Mouse (Mus musculus): ENCODE data around the gene Enpp4. TPM values are rescaled to one million over a fixed set of nuclear protein-coding genes. Genes with fewer than 3 reads are reported as not detected.

The Enpp4 gene
- polyA plus RNA-seq, 2 experiments, result 3.1 to 4.2 TPM

DNA sequence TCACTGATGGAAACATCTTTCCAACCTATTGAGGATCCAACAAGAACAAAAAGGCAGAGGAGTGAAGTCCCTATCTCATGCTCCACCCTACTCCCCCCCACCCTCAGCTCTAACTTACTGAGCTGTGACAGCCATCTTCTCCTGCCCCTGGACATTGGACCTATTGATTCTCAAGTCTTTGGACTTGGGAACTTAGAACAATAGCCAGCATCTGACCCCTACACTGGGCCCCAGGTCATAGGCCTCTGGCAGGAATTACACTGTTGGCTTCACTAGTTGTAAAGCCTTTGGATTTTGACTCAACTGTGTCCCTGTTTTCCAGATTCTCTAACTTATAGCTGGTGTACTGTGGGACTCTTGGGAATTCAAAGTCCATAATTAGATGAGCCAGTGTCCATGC lies 33.9 kb downstream of the Enpp4 start:
- Histone ChIP-seq H3K4me3 (replicated peaks; ENCODE audit: low read length) (no peak overlapping the region), H3K4me1 (ENCODE audit: control insufficient read depth, insufficient read depth, low read length) (no peaks in the 10 kb centered on the region)

DNA sequence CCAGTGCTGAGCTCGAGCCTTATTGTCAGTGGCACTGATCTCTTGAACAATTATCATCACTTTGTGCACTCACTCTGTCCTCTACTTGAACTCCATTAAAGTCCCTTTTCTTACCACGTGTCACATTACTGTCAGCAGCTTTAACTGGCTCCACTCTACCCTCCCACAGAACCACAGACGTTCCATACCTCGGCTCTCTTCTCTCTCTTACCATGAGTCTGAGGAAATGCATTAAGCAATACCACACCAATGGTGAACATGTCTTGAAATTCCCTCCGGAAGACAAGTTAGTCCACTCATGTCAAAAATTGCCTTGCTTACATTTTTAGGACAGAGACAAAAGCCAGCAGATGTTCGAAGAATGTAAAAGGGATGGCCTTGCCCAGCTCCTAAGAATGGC lies 36.7 kb downstream of the Enpp4 start:
- ATAC-seq (ENCODE audit: low FRiP score, low read depth) (no peak), DNase-seq (ENCODE audit: low spot score) (no peak)
- Histone ChIP-seq H3K4me1 (ENCODE audit: control insufficient read depth, insufficient read depth, low read length) (peaks cover 5% of the 10 kb centered on the region; the same call in 1 of the 2 replicates), H3K4me2 (replicated peaks; ENCODE audit: low read depth, low read length, severe bottlenecking) (no peak overlapping the region), H3K27me3 (ENCODE audit: control insufficient read depth, insufficient read depth, low read length) (no peaks in the 10 kb centered on the region), H3K4me3 (replicated peaks; ENCODE audit: low read length) (no peak overlapping the region), H3K36me3 (ENCODE audit: control insufficient read depth, insufficient read depth, low read length) (no peaks in the 10 kb centered on the region), H3K9me3 (ENCODE audit: control insufficient read depth, low read length) (no peaks in the 10 kb centered on the region), H3K9ac (ENCODE audit: low read depth, low read length, severe bottlenecking) (no peak overlapping the region), H3K27ac (replicated peaks; ENCODE audit: low read depth, low read length) (no peak overlapping the region)
- 71% methylated on average over 6 of the region's 6 CpGs for WGBS
- TF ChIP-seq POLR2A (IDR thresholded peaks at IDR 0.05; ENCODE audit: borderline replicate concordance, extremely low read depth, insufficient read depth, insufficient read length), result no peak

More for the DNA sequence above, 33.9 kb downstream of the Enpp4 start:
- no peaks in the 10 kb centered on the region for H3K9me3 ChIP-seq (ENCODE audit: control insufficient read depth, low read length)
- no peaks in the 10 kb centered on the region for H3K36me3 ChIP-seq (ENCODE audit: control insufficient read depth, insufficient read depth, low read length)
- H3K27me3 ChIP-seq (ENCODE audit: control insufficient read depth, insufficient read depth, low read length), result no peaks in the 10 kb centered on the region
- H3K9ac ChIP-seq (ENCODE audit: low read depth, low read length, severe bottlenecking), result no peak overlapping the region
- no peak for DNase-seq (ENCODE audit: low spot score)
- no peak overlapping the region for H3K4me2 ChIP-seq (replicated peaks; ENCODE audit: low read depth, low read length, severe bottlenecking)
- H3K27ac ChIP-seq (replicated peaks; ENCODE audit: low read depth, low read length), result no peak overlapping the region
- TF ChIP-seq POLR2A (IDR thresholded peaks at IDR 0.05; ENCODE audit: borderline replicate concordance, extremely low read depth, insufficient read depth, insufficient read length), result no peak
- no peak for ATAC-seq (ENCODE audit: low FRiP score, low read depth)

DNA sequence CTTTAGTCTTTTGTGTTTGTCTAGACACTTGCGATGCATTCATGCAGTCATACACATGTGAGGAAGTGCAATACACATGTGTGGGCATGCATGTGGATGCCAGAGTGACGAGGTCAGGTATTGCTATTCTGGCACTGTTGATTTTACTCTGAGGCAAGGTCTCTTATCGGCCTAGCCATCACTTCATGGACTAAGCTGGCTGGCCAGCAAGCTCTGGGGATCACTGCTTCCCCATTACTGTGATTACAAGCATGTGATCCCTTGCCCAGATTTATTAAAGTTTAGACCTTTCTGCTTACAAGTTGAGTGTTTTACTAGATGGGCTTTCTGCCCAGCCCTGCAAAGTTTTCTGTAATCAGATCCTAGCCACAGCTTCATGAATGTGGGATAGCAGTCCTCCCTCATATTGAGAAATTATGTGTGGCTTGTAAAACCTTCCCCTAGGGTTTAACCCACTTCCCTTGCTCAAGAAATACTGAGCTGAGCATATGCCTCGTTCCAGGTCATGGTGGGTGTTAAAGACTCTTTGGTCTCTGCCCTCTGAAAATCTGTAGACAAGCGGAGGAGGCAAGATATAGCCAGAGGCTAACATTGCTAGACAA lies 44.2 kb downstream of the Enpp4 start:
- no peak overlapping the region for H3K4me2 ChIP-seq (replicated peaks; ENCODE audit: low read depth, low read length, severe bottlenecking)
- no peaks in the 10 kb centered on the region for H3K27me3 ChIP-seq (ENCODE audit: control insufficient read depth, insufficient read depth, low read length)
- 23% methylated on average over 5 of the region's 5 CpGs for WGBS
- peak; percentile 89 for ATAC-seq (ENCODE audit: low FRiP score, low read depth)
- no peak overlapping the region for H3K9ac ChIP-seq (ENCODE audit: low read depth, low read length, severe bottlenecking)
- H3K27ac ChIP-seq (replicated peaks; ENCODE audit: low read depth, low read length), result no peak overlapping the region
- H3K4me3 ChIP-seq (replicated peaks; ENCODE audit: low read length), result no peak overlapping the region
- TF ChIP-seq POLR2A (IDR thresholded peaks at IDR 0.05; ENCODE audit: borderline replicate concordance, extremely low read depth, insufficient read depth, insufficient read length), result no peak
- H3K36me3 ChIP-seq (ENCODE audit: control insufficient read depth, insufficient read depth, low read length), result no peaks in the 10 kb centered on the region
- no peaks in the 10 kb centered on the region for H3K9me3 ChIP-seq (ENCODE audit: control insufficient read depth, low read length)
- H3K4me1 ChIP-seq (ENCODE audit: control insufficient read depth, insufficient read depth, low read length), result peaks cover 13% of the 10 kb centered on the region
- DNase-seq (ENCODE audit: low spot score), result peak; percentile 89

DNA sequence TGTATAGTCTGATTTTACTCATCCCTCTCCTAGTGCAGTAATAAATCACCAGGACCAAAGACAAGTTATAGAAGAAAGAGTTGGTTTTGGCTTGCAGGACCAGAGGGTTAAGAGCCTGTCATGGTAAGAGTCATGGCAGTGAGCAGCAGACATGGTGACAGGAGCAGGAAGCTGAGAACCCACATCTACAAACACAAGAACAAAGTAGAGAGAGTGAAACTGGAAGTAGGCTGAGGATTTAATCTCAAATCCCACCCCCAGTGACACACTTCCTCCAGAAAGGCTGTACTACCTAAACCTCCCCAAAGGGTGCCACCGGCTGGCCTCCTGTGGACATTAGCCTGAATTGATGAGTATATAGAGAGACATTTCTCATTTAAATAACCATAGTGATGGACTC lies 44.8 kb downstream of the Enpp4 start:
- Histone ChIP-seq H3K4me2 (replicated peaks; ENCODE audit: low read depth, low read length, severe bottlenecking) (no peak overlapping the region), H3K9ac (ENCODE audit: low read depth, low read length, severe bottlenecking) (no peak overlapping the region), H3K4me1 (ENCODE audit: control insufficient read depth, insufficient read depth, low read length) (peaks cover 12% of the 10 kb centered on the region), H3K27ac (replicated peaks; ENCODE audit: low read depth, low read length) (no peak overlapping the region), H3K4me3 (replicated peaks; ENCODE audit: low read length) (no peak overlapping the region), H3K9me3 (ENCODE audit: control insufficient read depth, low read length) (no peaks in the 10 kb centered on the region), H3K27me3 (ENCODE audit: control insufficient read depth, insufficient read depth, low read length) (no peaks in the 10 kb centered on the region), H3K36me3 (ENCODE audit: control insufficient read depth, insufficient read depth, low read length) (no peaks in the 10 kb centered on the region)
- 87% methylated on average over 1 of the region's 1 CpGs for whole genome bisulfite sequencing
- ATAC-seq (ENCODE audit: low FRiP score, low read depth) (no peak), DNase-seq (ENCODE audit: low spot score) (no peak)
- TF ChIP-seq POLR2A (IDR thresholded peaks at IDR 0.05; ENCODE audit: borderline replicate concordance, extremely low read depth, insufficient read depth, insufficient read length), result no peak

DNA sequence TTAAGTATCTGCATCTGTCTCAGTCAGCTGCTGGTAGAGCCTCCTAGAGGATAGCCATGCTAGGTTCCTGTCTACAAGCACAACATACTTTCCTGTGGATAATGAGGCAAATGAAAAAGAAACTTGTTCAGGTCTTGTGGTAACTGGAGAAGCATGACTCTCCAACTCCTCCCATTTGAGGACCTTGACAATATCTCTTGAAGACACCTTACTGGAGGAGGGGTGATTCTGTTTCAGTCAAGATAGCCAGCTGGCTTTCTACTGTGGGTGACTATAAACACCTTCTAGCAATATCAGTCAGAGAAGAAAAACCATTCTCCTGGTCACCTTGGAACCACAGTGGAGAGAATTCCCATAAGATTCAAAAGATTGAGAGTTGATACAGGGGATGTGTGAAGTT lies 47.5 kb downstream of the Enpp4 start:
- Histone ChIP-seq H3K4me3 (replicated peaks; ENCODE audit: low read length) (no peak overlapping the region), H3K9ac (ENCODE audit: low read depth, low read length, severe bottlenecking) (no peak overlapping the region), H3K9me3 (ENCODE audit: control insufficient read depth, low read length) (no peaks in the 10 kb centered on the region), H3K27ac (replicated peaks; ENCODE audit: low read depth, low read length) (no peak overlapping the region), H3K27me3 (ENCODE audit: control insufficient read depth, insufficient read depth, low read length) (no peaks in the 10 kb centered on the region), H3K4me2 (replicated peaks; ENCODE audit: low read depth, low read length, severe bottlenecking) (no peak overlapping the region), H3K4me1 (ENCODE audit: control insufficient read depth, insufficient read depth, low read length) (peaks cover 8% of the 10 kb centered on the region), H3K36me3 (ENCODE audit: control insufficient read depth, insufficient read depth, low read length) (no peaks in the 10 kb centered on the region)
- ATAC-seq (ENCODE audit: low FRiP score, low read depth) (no peak), DNase-seq (ENCODE audit: low spot score) (no peak)
- TF ChIP-seq POLR2A (IDR thresholded peaks at IDR 0.05; ENCODE audit: borderline replicate concordance, extremely low read depth, insufficient read depth, insufficient read length), result no peak

DNA sequence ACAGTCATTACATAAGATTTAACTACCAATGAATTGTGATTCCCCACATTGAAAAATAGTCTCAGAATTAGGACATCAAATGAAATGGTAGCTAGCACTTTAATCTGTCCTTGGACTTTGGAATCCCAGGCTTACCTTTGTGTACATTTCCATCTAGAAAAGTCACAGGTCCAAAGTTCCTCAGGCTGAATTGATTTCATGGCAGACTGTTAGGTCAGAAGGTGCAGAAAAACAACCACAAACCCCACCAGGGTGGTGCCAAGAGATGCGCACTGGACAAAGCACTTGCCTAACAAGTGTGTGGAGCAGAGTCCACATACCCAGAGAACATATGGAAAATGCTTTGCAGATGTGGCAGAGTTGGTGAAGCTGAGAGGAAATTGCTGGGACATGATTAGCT lies 48.5 kb downstream of the Enpp4 start:
- ATAC-seq (ENCODE audit: low FRiP score, low read depth) (no peak), DNase-seq (ENCODE audit: low spot score) (no peak)
- Histone ChIP-seq H3K4me1 (ENCODE audit: control insufficient read depth, insufficient read depth, low read length) (peaks cover 6% of the 10 kb centered on the region), H3K9ac (ENCODE audit: low read depth, low read length, severe bottlenecking) (no peak overlapping the region), H3K9me3 (ENCODE audit: control insufficient read depth, low read length) (no peaks in the 10 kb centered on the region), H3K27me3 (ENCODE audit: control insufficient read depth, insufficient read depth, low read length) (no peaks in the 10 kb centered on the region), H3K4me2 (replicated peaks; ENCODE audit: low read depth, low read length, severe bottlenecking) (no peak overlapping the region), H3K4me3 (replicated peaks; ENCODE audit: low read length) (no peak overlapping the region), H3K27ac (replicated peaks; ENCODE audit: low read depth, low read length) (no peak overlapping the region), H3K36me3 (ENCODE audit: control insufficient read depth, insufficient read depth, low read length) (no peaks in the 10 kb centered on the region)
- WGBS, result 85% methylated on average over 1 of the region's 1 CpGs
- TF ChIP-seq POLR2A (IDR thresholded peaks at IDR 0.05; ENCODE audit: borderline replicate concordance, extremely low read depth, insufficient read depth, insufficient read length), result no peak

Measured in limb, embryonic 14.5 days (tissue).